Mouse (Mus musculus) limb, embryonic 12.5 days (tissue): Measurements from ENCODE around the gene Map10. TPM values are rescaled to one million over a fixed set of nuclear protein-coding genes. Genes with fewer than 3 reads are reported as not detected.

ENCODE experiments used
- ATAC-seq: fragments of 200-750 bp; cut with Nextera tagmentation; 2 replicates; pipeline ENCODE4 v1.8.0; 2017; ENCODE audit warnings: low read depth, moderate TSS enrichment; ENCODE audit not compliant: insufficient number of reproducible peaks, insufficient read depth, low FRiP score, low TSS enrichment
- H3K27ac ChIP-seq: fragments of 300-500 bp; sonication (generic); 2 replicates; pipeline ENCODE4 v1.5.1; 2016; ENCODE audit warnings: mild to moderate bottlenecking, moderate library complexity
- H3K27me3 ChIP-seq: fragments of 300-500 bp; sonication (generic); 2 replicates; pipeline ENCODE4 v1.6.1; 2016; ENCODE audit warnings: mild to moderate bottlenecking, moderate library complexity
- H3K36me3 ChIP-seq: fragments of 300-500 bp; sonication (generic); 2 replicates; pipeline ENCODE4 v1.6.1; 2016; ENCODE audit warnings: mild to moderate bottlenecking, moderate library complexity
- H3K4me1 ChIP-seq: fragments of 300-500 bp; sonication (generic); replicated peaks from 2 replicates; pipeline ENCODE4 v1.6.1; 2016
- H3K4me2 ChIP-seq: fragments of 300-500 bp; sonication (generic); 2 replicates; pipeline ENCODE4 v1.6.1; 2016; ENCODE audit warnings: mild to moderate bottlenecking, moderate library complexity
- H3K4me3 ChIP-seq: fragments of 300-500 bp; sonication (generic); replicated peaks from 2 replicates; pipeline ENCODE4 v1.5.1; 2016; ENCODE audit warnings: mild to moderate bottlenecking
- H3K9ac ChIP-seq: fragments of 300-500 bp; sonication (generic); replicated peaks from 2 replicates; pipeline ENCODE4 v1.6.1; 2016; ENCODE audit warnings: mild to moderate bottlenecking, moderate library complexity
- H3K9me3 ChIP-seq: fragments of 300-500 bp; sonication (generic); 2 replicates; pipeline ENCODE4 v1.6.1; 2016; ENCODE audit warnings: mild to moderate bottlenecking, moderate library complexity
- WGBS: fragments of 180-500 bp; shearing (Covaris S2); methylation state at CpG from one replicate; pipeline ENCODE4 v1.1.7; 2016; 5-methylcytosine and 5-hydroxymethylcytosine counted together
- polyA plus RNA-seq: library from polyadenylated mRNA; unstranded; fragments of >200 nt; fragmentation: Nextera tagmentation; extraction: Ambion mirVana; gene quantifications from 2 replicates; pipeline ENCODE4 v1.2.1, GENCODE M21; 2016

The Map10 gene
- 8.2 TPM in 2 replicates for polyA plus RNA-seq

DNA sequence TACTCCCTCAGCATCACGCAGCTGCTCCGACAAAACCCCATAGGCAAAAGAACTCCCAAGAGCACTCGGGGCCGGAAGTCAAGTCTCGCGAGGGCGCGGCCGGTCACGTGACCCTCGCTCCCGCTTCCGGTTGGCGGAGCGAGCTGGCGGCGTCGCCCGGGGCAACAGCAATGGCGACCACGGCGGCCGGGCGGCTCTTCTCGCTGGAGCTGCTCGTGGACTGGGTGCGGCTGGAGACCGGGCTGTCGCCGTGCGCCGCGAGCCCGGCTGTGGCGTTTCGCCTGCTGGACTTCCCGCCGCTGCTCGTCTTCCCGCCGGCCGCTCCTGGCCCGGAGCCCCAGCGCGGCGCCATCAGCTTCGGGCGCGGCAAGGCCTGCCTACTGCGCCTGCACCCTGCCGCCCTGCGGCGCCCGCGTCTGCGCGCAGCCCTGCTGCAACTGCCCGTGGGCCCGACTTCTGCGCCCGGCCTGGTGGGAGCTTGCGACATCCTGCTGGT lies at the start of gene Map10:
Gene Map10, plus strand, starts transcription at position 119 of the 496 bp plus-strand sequence.
- peak within 1 kb of the TSS; percentile 64; the same call in 1 of the 2 replicates for H3K27ac ChIP-seq
- peak; percentile 68 for ATAC-seq
- H3K36me3 ChIP-seq: peaks cover 21% of the 10 kb centered on the region
- peak within 1 kb of the TSS; percentile 85 for H3K4me2 ChIP-seq
- H3K9me3 ChIP-seq: peaks cover 35% of the 10 kb centered on the region
- H3K4me3 ChIP-seq: peak within 1 kb of the TSS; percentile 61
- H3K27me3 ChIP-seq: no peaks in the 10 kb centered on the region
- 2% methylated on average over 62 of the region's 62 CpGs for whole genome bisulfite sequencing
- peaks cover 17% of the 10 kb centered on the region for H3K4me1 ChIP-seq
- peak within 1 kb of the TSS; percentile 77 for H3K9ac ChIP-seq

- H3K4me1 ChIP-seq: peaks cover 39% of the 10 kb centered on the region
- no peaks in the 10 kb centered on the region for H3K27me3 ChIP-seq
- H3K27ac ChIP-seq: no peak overlapping the region
- 0 out of 2 replicates have a peak, but pooled peaks have one; percentile 11 for ATAC-seq
- no peak overlapping the region for H3K4me3 ChIP-seq
- no peak overlapping the region for H3K9ac ChIP-seq
- no peaks in the 10 kb centered on the region for H3K36me3 ChIP-seq
- 0 out of 2 replicates have a peak, but pooled peaks cover 6% of the 10 kb centered on the region for H3K9me3 ChIP-seq
- no peak overlapping the region for H3K4me2 ChIP-seq
- WGBS: 34% methylated on average over 4 of the region's 4 CpGs
Observed at GRCm38 (mm10) chr8:125620301-125620700, 49.3 kb upstream of the Map10 start.

GRCm38 (mm10) chr8:125624287-125624686 lies 45.3 kb upstream of the Map10 start:
- Histone ChIP-seq H3K27me3 (no peaks in the 10 kb centered on the region), H3K4me3 (no peak overlapping the region), H3K9ac (no peak overlapping the region), H3K4me2 (no peak overlapping the region), H3K9me3 (0 out of 2 replicates have a peak, but pooled peaks cover 11% of the 10 kb centered on the region), H3K4me1 (peaks cover 17% of the 10 kb centered on the region), H3K36me3 (no peaks in the 10 kb centered on the region), H3K27ac (no peak overlapping the region)
- no peak for ATAC-seq
- 68% methylated on average over 8 of the region's 8 CpGs for WGBS

DNA sequence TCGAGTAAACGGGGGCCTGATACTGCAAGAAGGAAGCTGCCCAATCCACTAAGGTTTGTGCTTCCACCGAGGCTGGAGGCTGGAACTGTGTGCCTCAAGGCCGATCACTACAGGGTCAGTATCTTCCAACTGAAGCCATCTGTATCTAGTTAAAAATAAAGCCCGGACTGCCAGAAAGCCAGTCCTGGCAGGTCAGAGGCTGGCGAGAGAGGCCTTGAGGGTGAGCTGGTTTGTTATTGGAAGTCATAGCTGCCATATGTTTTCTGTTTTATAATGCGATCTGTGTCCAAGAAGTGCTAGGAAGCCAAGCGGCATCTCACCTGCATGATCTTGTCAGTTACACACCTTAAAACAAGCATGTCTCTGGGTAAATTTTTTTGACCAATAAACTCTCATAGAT lies 43.2 kb upstream of the Map10 start:
- WGBS: 52% methylated on average over 8 of the region's 8 CpGs

GRCm38 (mm10) chr8:125628834-125629233 lies 40.8 kb upstream of the Map10 start:
- 97% methylated on average over 1 of the region's 1 CpGs for WGBS
- H3K4me2 ChIP-seq: no peak overlapping the region
- H3K27me3 ChIP-seq: no peaks in the 10 kb centered on the region
- H3K9me3 ChIP-seq: 0 out of 2 replicates have a peak, but pooled peaks cover 11% of the 10 kb centered on the region
- H3K9ac ChIP-seq: no peak overlapping the region
- ATAC-seq: no peak
- no peak overlapping the region for H3K4me3 ChIP-seq
- no peaks in the 10 kb centered on the region for H3K36me3 ChIP-seq
- no peaks in the 10 kb centered on the region; the same call in 1 of the 2 replicates for H3K4me1 ChIP-seq
- no peak overlapping the region for H3K27ac ChIP-seq

More for the DNA sequence above, 43.2 kb upstream of the Map10 start:
- Histone ChIP-seq H3K4me1 (no peaks in the 10 kb centered on the region; the same call in 1 of the 2 replicates), H3K27ac (no peak overlapping the region), H3K27me3 (no peaks in the 10 kb centered on the region), H3K36me3 (no peaks in the 10 kb centered on the region), H3K4me3 (no peak overlapping the region), H3K9ac (no peak overlapping the region), H3K9me3 (0 out of 2 replicates have a peak, but pooled peaks cover 11% of the 10 kb centered on the region), H3K4me2 (no peak overlapping the region)
- ATAC-seq: no peak

- no peaks in the 10 kb centered on the region for H3K36me3 ChIP-seq
- no peak overlapping the region for H3K4me3 ChIP-seq
- ATAC-seq: no peak; the same call in 1 of the 2 replicates
- H3K27me3 ChIP-seq: no peaks in the 10 kb centered on the region
- 59% methylated on average over 6 of the region's 6 CpGs for WGBS
- no peak overlapping the region for H3K9ac ChIP-seq
- peaks cover 18% of the 10 kb centered on the region for H3K4me1 ChIP-seq
- H3K27ac ChIP-seq: no peak overlapping the region; the same call in 1 of the 2 replicates
- 0 out of 2 replicates have a peak, but pooled peaks cover 8% of the 10 kb centered on the region for H3K9me3 ChIP-seq
- H3K4me2 ChIP-seq: no peak overlapping the region
Observed at GRCm38 (mm10) chr8:125638411-125639058, 31.1 kb upstream of the Map10 start.

- no peak for ATAC-seq
- H3K36me3 ChIP-seq: no peaks in the 10 kb centered on the region
- H3K4me2 ChIP-seq: no peak overlapping the region
- 0 out of 2 replicates have a peak, but pooled peaks cover 8% of the 10 kb centered on the region for H3K9me3 ChIP-seq
- no peak overlapping the region for H3K4me3 ChIP-seq
- H3K4me1 ChIP-seq: peaks cover 18% of the 10 kb centered on the region
- H3K27ac ChIP-seq: no peak overlapping the region
- no peaks in the 10 kb centered on the region for H3K27me3 ChIP-seq
- H3K9ac ChIP-seq: no peak overlapping the region
- WGBS: 83% methylated on average over 2 of the region's 2 CpGs
Observed at GRCm38 (mm10) chr8:125639631-125640030, 30.0 kb upstream of the Map10 start.

GRCm38 (mm10) chr8:125640766-125641165 lies 28.9 kb upstream of the Map10 start:
- ATAC-seq: no peak
- Histone ChIP-seq H3K27me3 (no peaks in the 10 kb centered on the region), H3K4me1 (peaks cover 18% of the 10 kb centered on the region), H3K9ac (no peak overlapping the region), H3K36me3 (no peaks in the 10 kb centered on the region), H3K4me3 (no peak overlapping the region), H3K27ac (no peak overlapping the region), H3K9me3 (0 out of 2 replicates have a peak, but pooled peaks cover 8% of the 10 kb centered on the region), H3K4me2 (no peak overlapping the region)
- 58% methylated on average over 5 of the region's 5 CpGs for WGBS

GRCm38 (mm10) chr8:125641808-125642207 lies 27.8 kb upstream of the Map10 start:
- no peak for ATAC-seq
- H3K9me3 ChIP-seq: 0 out of 2 replicates have a peak, but pooled peaks cover 2% of the 10 kb centered on the region
- 66% methylated on average over 6 of the region's 6 CpGs for WGBS
- H3K9ac ChIP-seq: no peak overlapping the region
- H3K4me2 ChIP-seq: no peak overlapping the region
- H3K4me1 ChIP-seq: peaks cover 18% of the 10 kb centered on the region
- H3K27ac ChIP-seq: no peak overlapping the region
- no peaks in the 10 kb centered on the region for H3K36me3 ChIP-seq
- H3K27me3 ChIP-seq: no peaks in the 10 kb centered on the region
- no peak overlapping the region for H3K4me3 ChIP-seq

DNA sequence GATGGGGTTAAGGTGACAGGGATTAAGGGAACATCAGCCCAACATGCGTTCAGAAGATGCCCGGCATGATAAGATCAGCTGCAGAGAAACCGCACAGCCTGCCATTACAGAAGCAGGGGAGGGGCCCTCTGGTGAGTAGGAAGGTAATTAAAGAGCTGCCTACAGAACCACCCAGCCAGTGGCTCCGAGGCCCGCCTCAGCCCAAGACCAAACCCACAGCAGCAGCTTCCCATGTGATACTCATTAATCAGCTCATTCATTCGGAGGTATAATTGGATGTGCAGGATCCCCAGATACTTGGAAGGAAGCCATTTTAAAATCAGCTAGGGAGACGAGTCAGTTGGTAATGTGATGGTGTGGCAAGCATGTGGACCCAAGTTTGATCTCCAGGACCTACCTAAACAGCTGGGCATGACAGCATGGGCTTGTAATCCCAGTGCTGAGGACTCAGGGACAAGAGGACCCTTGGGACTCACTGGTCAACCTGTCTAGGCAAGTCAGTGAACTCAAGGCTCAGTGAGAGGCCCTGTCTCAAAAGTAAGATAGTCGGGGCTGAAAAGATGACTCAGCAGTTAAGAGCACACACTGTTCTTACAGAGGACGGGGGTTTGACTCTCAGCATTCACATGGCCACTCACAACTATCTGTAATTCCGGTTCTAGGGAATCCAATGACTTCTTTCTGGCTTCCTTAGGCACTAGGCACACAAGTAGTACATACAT lies 23.7 kb upstream of the Map10 start:
- Histone ChIP-seq H3K4me3 (no peak overlapping the region), H3K9ac (no peak overlapping the region), H3K4me2 (no peak overlapping the region), H3K4me1 (peaks cover 8% of the 10 kb centered on the region), H3K27me3 (no peaks in the 10 kb centered on the region), H3K36me3 (no peaks in the 10 kb centered on the region), H3K27ac (no peak overlapping the region), H3K9me3 (no peaks in the 10 kb centered on the region)
- 69% methylated on average over 10 of the region's 10 CpGs for WGBS
- ATAC-seq: no peak

GRCm38 (mm10) chr8:125649447-125649846 lies 20.2 kb upstream of the Map10 start:
- no peak overlapping the region for H3K27ac ChIP-seq
- H3K9ac ChIP-seq: no peak overlapping the region
- WGBS: 90% methylated on average over 4 of the region's 4 CpGs
- H3K9me3 ChIP-seq: no peaks in the 10 kb centered on the region
- H3K36me3 ChIP-seq: no peaks in the 10 kb centered on the region
- no peak for ATAC-seq
- peaks cover 8% of the 10 kb centered on the region for H3K4me1 ChIP-seq
- no peaks in the 10 kb centered on the region for H3K27me3 ChIP-seq
- H3K4me2 ChIP-seq: no peak overlapping the region
- no peak overlapping the region for H3K4me3 ChIP-seq
